Mouse (Mus musculus) heart, adult 11 months (tissue): ENCODE measurements around the gene Tmem208.

Source experiments
- DNase-seq: peaks from one replicate; pipeline ENCODE4 v3.0.0; 2022

Tmem208 gene

GRCm38 (mm10) chr8:105355179-105356024 lies 29.2 kb downstream of the Tmem208 start:
- peak; percentile 98 for DNase-seq

GRCm38 (mm10) chr8:105356681-105357080 lies 30.5 kb downstream of the Tmem208 start:
- DNase-seq = peak; percentile 90

- no peak for DNase-seq
These were observed 33.1 kb downstream of the Tmem208 start for GRCm38 (mm10) chr8:105359208-105359607.

- DNase-seq = no peak
These were observed 33.5 kb downstream of the Tmem208 start for GRCm38 (mm10) chr8:105359646-105360045.

GRCm38 (mm10) chr8:105361751-105362702 lies 35.9 kb downstream of the Tmem208 start:
- DNase-seq = peak; percentile 97

GRCm38 (mm10) chr8:105367107-105367506 lies 41.0 kb downstream of the Tmem208 start:
- DNase-seq = no peak

- peak; percentile 80 for DNase-seq
These were observed 46.3 kb downstream of the Tmem208 start for GRCm38 (mm10) chr8:105372473-105372872.

GRCm38 (mm10) chr8:105373032-105373431 lies 46.9 kb downstream of the Tmem208 start, which contains the start of gene Plekhg4:
Plekhg4 (plus strand) TSS chr8:105373274.
- peak; percentile 72 for DNase-seq

GRCm38 (mm10) chr8:105374513-105374966 lies 48.4 kb downstream of the Tmem208 start:
- peak; percentile 89 for DNase-seq

GRCm38 (mm10) chr8:105378673-105379072 lies 52.5 kb downstream of the Tmem208 start:
- peak; percentile 91 for DNase-seq

GRCm38 (mm10) chr8:105380308-105380707 lies 54.2 kb downstream of the Tmem208 start:
- DNase-seq = no peak

- DNase-seq = no peak
These were observed 57.9 kb downstream of the Tmem208 start for GRCm38 (mm10) chr8:105384070-105384469.
